Mouse (Mus musculus): ENCODE data around the gene Vmn1r83. TPM values are rescaled to one million over a fixed set of nuclear protein-coding genes. Genes with fewer than 3 reads are reported as not detected.

Gene Vmn1r83
- 0.06 TPM in 1 of 2 replicates, not detected in the other for polyA plus RNA-seq (2016; fragmentation: Nextera tagmentation; extraction: Ambion mirVana)

DNA sequence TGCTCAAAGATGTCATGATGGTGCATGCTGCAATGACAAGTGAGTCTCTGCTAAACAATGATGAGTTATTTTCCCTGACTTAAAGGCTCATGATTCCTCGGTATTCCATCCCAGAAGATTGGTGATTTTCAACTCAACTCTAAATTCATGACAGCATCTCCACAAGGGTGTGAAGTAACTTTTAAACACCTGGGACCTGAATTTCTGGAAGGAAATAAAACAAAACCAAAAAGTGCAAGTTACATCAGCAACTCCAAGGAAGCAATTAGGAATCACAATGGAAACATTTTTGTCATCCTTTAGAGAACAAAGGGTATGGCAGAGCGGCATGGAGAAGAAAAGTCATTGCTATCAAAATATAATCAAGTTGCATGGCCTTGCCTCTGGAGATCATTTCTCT lies at the start of gene Vmn1r83:
Gene Vmn1r83, minus strand, starts transcription at position 101 of the 400 bp plus-strand sequence.
- Histone ChIP-seq H3K4me1 (no peaks in the 10 kb centered on the region), H3K9me3 (peaks cover 30% of the 10 kb centered on the region), H3K4me2 (no peak within 1 kb of the TSS), H3K27me3 (no peaks in the 10 kb centered on the region), H3K36me3 (replicated peaks) (no peaks in the 10 kb centered on the region), H3K9ac (no peak within 1 kb of the TSS), H3K4me3 (replicated peaks) (no peak within 1 kb of the TSS), H3K27ac (no peak within 1 kb of the TSS)
- 81% methylated on average over 2 of the region's 2 CpGs for WGBS
- ATAC-seq (ENCODE audit: low FRiP score): no peak

DNA sequence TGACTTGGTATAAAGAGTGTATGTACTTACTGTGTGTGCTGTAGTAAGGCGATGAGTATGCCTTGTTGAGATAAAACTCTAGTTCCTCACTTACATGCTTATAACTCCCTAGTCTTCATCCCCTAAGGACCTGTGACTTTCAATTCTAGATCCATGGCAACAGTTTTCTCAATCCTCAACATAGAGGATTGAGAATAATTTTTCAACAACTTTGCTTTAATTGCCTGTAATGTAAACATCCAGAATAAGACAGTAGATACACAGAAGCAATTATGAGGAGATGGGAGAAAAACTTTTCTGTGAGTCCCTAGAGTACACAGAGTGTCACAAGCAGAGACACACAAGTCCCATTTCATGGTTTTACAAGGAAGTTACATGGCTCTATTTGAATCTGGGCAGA lies 39.9 kb upstream of the Vmn1r83 start, which contains the start of gene Vmn1r84:
Gene Vmn1r84, minus strand, starts transcription at position 101 of the 400 bp plus-strand sequence.
- H3K9me3 ChIP-seq: peaks cover 8% of the 10 kb centered on the region; the same call in 1 of the 2 replicates
- H3K4me1 ChIP-seq: no peaks in the 10 kb centered on the region
- no peak within 1 kb of the TSS for H3K9ac ChIP-seq
- ATAC-seq (ENCODE audit: low FRiP score): no peak
- no peaks in the 10 kb centered on the region for H3K27me3 ChIP-seq
- H3K4me2 ChIP-seq: no peak within 1 kb of the TSS
- no peak within 1 kb of the TSS for H3K4me3 ChIP-seq (replicated peaks)
- WGBS: 67% methylated on average over 1 of the region's 1 CpGs
- no peak within 1 kb of the TSS for H3K27ac ChIP-seq
- no peaks in the 10 kb centered on the region for H3K36me3 ChIP-seq (replicated peaks)

DNA sequence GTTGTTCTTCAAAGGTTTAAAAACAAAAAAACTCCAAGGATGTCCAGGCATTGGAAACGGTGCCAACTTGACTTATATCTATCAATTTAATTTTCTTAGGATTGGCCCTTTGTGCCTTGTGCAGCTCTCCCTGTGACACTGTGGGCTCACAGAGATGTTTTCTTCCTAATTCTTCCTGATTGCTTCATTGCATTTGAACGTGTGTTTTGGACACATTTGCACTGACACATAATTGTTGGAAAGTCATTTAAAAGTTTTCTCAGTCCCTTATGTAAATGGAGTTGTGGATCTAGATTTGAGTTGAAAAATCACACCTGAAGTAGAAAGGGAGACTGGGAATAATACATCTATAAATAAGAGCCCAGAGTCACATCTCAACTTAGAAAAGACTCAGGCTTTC lies 29.2 kb downstream of the Vmn1r83 start, which contains the start of gene Vmn1r82:
Gene Vmn1r82, plus strand, starts transcription at position 301 of the 400 bp plus-strand sequence.
- H3K27ac ChIP-seq: no peak within 1 kb of the TSS
- H3K9me3 ChIP-seq: 0 out of 2 replicates have a peak, but pooled peaks cover 6% of the 10 kb centered on the region
- 62% methylated on average over 2 of the region's 2 CpGs for WGBS
- no peak within 1 kb of the TSS for H3K9ac ChIP-seq
- H3K4me3 ChIP-seq (replicated peaks): no peak within 1 kb of the TSS
- no peaks in the 10 kb centered on the region for H3K36me3 ChIP-seq (replicated peaks)
- no peak within 1 kb of the TSS for H3K4me2 ChIP-seq
- no peaks in the 10 kb centered on the region for H3K27me3 ChIP-seq
- ATAC-seq (ENCODE audit: low FRiP score): no peak
- no peaks in the 10 kb centered on the region for H3K4me1 ChIP-seq

Small RNA genes lying within 50 kb of the gene (microRNA-seq; reads per million reads assigned to microRNA genes)
- gene Gm23521: not detected

Other genes starting within 250 kb of the Vmn1r83 start
- gene Vmn1r78, start 179.2 kb downstream of the Vmn1r83 start, polyA plus RNA-seq (2016; fragmentation: Nextera tagmentation; extraction: Ambion mirVana): not detected in 2 replicates
- gene Vmn1r79, start 158.2 kb downstream of the Vmn1r83 start, polyA plus RNA-seq (2016; fragmentation: Nextera tagmentation; extraction: Ambion mirVana): not detected in 2 replicates
- not detected in 2 replicates for gene Vmn1r80, start 140.2 kb downstream of the Vmn1r83 start, polyA plus RNA-seq (2016; fragmentation: Nextera tagmentation; extraction: Ambion mirVana)
- gene Vmn1r81, start 61.2 kb downstream of the Vmn1r83 start, polyA plus RNA-seq (2016; fragmentation: Nextera tagmentation; extraction: Ambion mirVana): not detected in 2 replicates
- gene Vmn1r82, start 29.1 kb downstream of the Vmn1r83 start, polyA plus RNA-seq (2016; fragmentation: Nextera tagmentation; extraction: Ambion mirVana): not detected in 2 replicates
- gene Vmn1r84, start 39.8 kb upstream of the Vmn1r83 start, polyA plus RNA-seq (2016; fragmentation: Nextera tagmentation; extraction: Ambion mirVana): not detected in 2 replicates
- gene Zfp551, start 93.3 kb upstream of the Vmn1r83 start, polyA plus RNA-seq (2016; fragmentation: Nextera tagmentation; extraction: Ambion mirVana): 4.1 and 5.0 TPM in 2 replicates
- 54.7 TPM in 2 replicates for gene Zfp606, start 148.8 kb upstream of the Vmn1r83 start, polyA plus RNA-seq (2016; fragmentation: Nextera tagmentation; extraction: Ambion mirVana)
- not detected in 2 replicates for gene 2900092C05Rik, start 183.0 kb upstream of the Vmn1r83 start, polyA plus RNA-seq (2016; fragmentation: Nextera tagmentation; extraction: Ambion mirVana)

Data from forebrain, embryonic 12.5 days (tissue).